In genomic region chr15:37061501-37061900, GRCm38 (mm10) we compare ENCODE assay signal across 19 mouse cellular contexts. TPM values are rescaled to one million over a fixed set of nuclear protein-coding genes. Genes with fewer than 3 reads are reported as not detected.
DNase-seq lines count a peak whose midpoint lies in the region.
"Had no signal": no experiment of that assay in that cellular context is flagged by ENCODE, and none has a peak within 500 bp of the region (broad histone marks: within the 10 kb centered on the region; RNA-seq: fewer than 3 reads in every experiment).

No protein-coding gene starts in this region.

- WGBS in heart, embryonic 10.5 days, result 83% methylated on average over 5 of the region's 6 CpGs
- 86% methylated on average over 6 of the region's 6 CpGs for WGBS in limb, embryonic 10.5 days

- no peaks in the 10 kb centered on the region for H3K9me3 ChIP-seq in heart, embryonic 10.5 days
- no peaks in the 10 kb centered on the region for H3K9me3 ChIP-seq in limb, embryonic 10.5 days (replicated peaks)
- H3K9me3 ChIP-seq: embryonic facial prominence, embryonic 12.5 days; heart, embryonic 12.5 days; hindbrain, embryonic 15.5 days had no signal

- H3K4me3 ChIP-seq in heart, embryonic 10.5 days, result no peak overlapping the region
- H3K4me3 ChIP-seq in limb, embryonic 10.5 days, result no peak overlapping the region
- H3K4me3 ChIP-seq: embryonic facial prominence, embryonic 12.5 days; heart, embryonic 12.5 days; hindbrain, embryonic 15.5 days had no signal

- intact Hi-C loops in heart, postnatal 10 days (cut with DNase I), result no loop called here

- no peak overlapping the region for H3K27ac ChIP-seq in heart, embryonic 10.5 days
- peak overlapping the region; percentile 62 for H3K27ac ChIP-seq in limb, embryonic 10.5 days
- H3K27ac ChIP-seq: embryonic facial prominence, embryonic 12.5 days; hindbrain, embryonic 15.5 days had no signal

- peak; percentile 61 for DNase-seq in heart, embryonic 10.5 days (ENCODE audit: low spot score)
- no peak for DNase-seq in heart, postnatal 10 days
- DNase-seq in testis, postnatal 10 days (ENCODE audit: low spot score), result peak; percentile 33
- DNase-seq in testis, postnatal 14 days (ENCODE audit: low spot score), result no peak
- no peak for DNase-seq in limb, embryonic 10.5 days (ENCODE audit: low spot score)
- no peak for DNase-seq in layer of hippocampus, adult 11-12 months (ENCODE audit: low spot score)
- no peak for DNase-seq in spleen, postnatal 4 days (ENCODE audit: low spot score in 2 of 2)
- DNase-seq: adrenal gland, postnatal 10 days; cerebellum, adult 11 months; cerebellum, adult 8-10 months; cerebellum, postnatal 14 days; embryo, embryonic 11 days; gastrocnemius, postnatal 36 days; heart, adult 18-20 months; heart, postnatal 36 days had no signal

- peaks cover 4% of the 10 kb centered on the region; the same call in 1 of the 2 replicates for H3K4me1 ChIP-seq in heart, embryonic 10.5 days
- peaks cover 24% of the 10 kb centered on the region for H3K4me1 ChIP-seq in limb, embryonic 10.5 days
- H3K4me1 ChIP-seq: embryonic facial prominence, embryonic 12.5 days had no signal

- H3K27me3 ChIP-seq in heart, embryonic 10.5 days (ENCODE audit: insufficient read depth, poor library complexity, severe bottlenecking), result no peaks in the 10 kb centered on the region; the same call in 1 of the 2 replicates
- H3K27me3 ChIP-seq in limb, embryonic 10.5 days (ENCODE audit: low read depth, poor library complexity, severe bottlenecking), result no peaks in the 10 kb centered on the region
- H3K27me3 ChIP-seq: CH12.LX; embryonic facial prominence, embryonic 12.5 days; heart, embryonic 12.5 days; hindbrain, embryonic 15.5 days had no signal

- H3K36me3 ChIP-seq in heart, embryonic 10.5 days, result no peaks in the 10 kb centered on the region
- H3K36me3 ChIP-seq in limb, embryonic 10.5 days, result no peaks in the 10 kb centered on the region
- H3K36me3 ChIP-seq: embryonic facial prominence, embryonic 12.5 days; heart, embryonic 12.5 days; hindbrain, embryonic 15.5 days had no signal

RNA-seq across cellular contexts. Expression of gene Zfp706, which starts 53.9 kb away (rescaled TPM):
- polyA plus RNA-seq in heart, embryonic 10.5 days (2016; fragmentation: Nextera tagmentation; extraction: Ambion mirVana), result 456 and 495 TPM in 2 replicates
- total RNA-seq in heart, postnatal 10 days (2021), result 100 to 1,000 TPM; 216 to 242 TPM
- polyA plus RNA-seq in limb, embryonic 10.5 days (2016; fragmentation: Nextera tagmentation; extraction: Ambion mirVana), result 509 and 547 TPM in 2 replicates

Comparison
In these comparisons a context has a peak if more than half of its experiments do, and no peak if none do; other contexts are left out.
1. DNase-seq: peak in heart, embryonic 10.5 days (single experiment) and testis, postnatal 10 days (single experiment); none in heart, postnatal 10 days (0 of 2), testis, postnatal 14 days (single experiment), limb, embryonic 10.5 days (single experiment), layer of hippocampus, adult 11-12 months (single experiment) and spleen, postnatal 4 days (0 of 2).